In the genomic region with DNA sequence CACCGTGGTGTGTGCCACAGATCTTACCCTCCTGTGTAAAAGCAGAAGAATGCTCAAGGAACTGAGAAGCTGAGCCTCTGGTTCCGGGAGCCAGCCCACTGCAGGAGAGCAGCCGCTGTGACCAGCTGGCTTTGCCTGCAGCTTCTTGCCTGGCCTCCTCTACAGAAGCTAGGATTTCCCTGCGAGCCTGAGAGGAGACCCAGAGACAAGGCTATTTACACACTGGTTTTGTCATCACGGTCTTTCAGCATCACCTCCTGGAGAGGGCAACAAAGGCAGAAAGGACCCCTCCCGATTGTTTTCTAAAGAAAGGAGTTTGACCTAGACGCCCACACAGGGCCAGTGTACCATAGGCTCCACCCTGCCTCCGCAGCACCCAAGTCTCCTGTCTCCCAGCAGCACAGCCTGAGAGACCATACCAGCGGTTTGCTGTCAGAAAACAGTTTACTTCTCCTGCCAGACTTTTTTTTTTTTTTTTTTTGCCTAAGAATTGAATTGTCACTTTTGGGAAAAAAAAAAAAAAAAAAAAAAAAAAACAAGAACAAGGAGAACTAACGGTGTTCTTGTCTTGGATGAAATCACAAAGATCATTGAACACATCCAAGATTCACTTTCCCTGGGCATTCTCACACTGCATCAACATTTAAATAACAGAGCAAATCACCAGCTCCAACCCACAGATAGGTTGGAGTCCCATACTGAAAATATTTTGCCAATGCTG, we compare ENCODE assay signal across 8 mouse cellular contexts.
DNase-seq lines count a peak whose midpoint lies in the region; ATAC-seq lines count a peak whose summit lies in the region.

No protein-coding gene starts in this region.

- no peak for DNase-seq in cerebellum, adult 8-10 months
- peak; percentile 60 for DNase-seq in ovary, adult 18-20 months (ENCODE audit: low spot score)
- DNase-seq in ovary, postnatal 10 days (ENCODE audit: low spot score): no peak
- DNase-seq in hindbrain, embryonic 11.5 days (ENCODE audit: low spot score): peak; percentile 67
- peak; percentile 23 for DNase-seq in lung, postnatal 10 days
- peak; percentile 12 for DNase-seq in right cerebral cortex, adult 18-20 months
- no peak for DNase-seq in gastrocnemius, postnatal 36 days

- H3K27ac ChIP-seq in hindbrain, embryonic 11.5 days (ENCODE audit: low read depth, low read length): peak overlapping the region; percentile 89

- peak overlapping the region; percentile 29 for H3K4me3 ChIP-seq in hindbrain, embryonic 11.5 days (ENCODE audit: low read depth, low read length)

- 0 out of 2 replicates have a peak, but pooled peaks have one; percentile 43 for ATAC-seq in cerebellum, adult (ENCODE audit: insufficient number of reproducible peaks, low FRiP score, low TSS enrichment)
- ATAC-seq in hindbrain, embryonic 11.5 days (ENCODE audit: low FRiP score): peak; percentile 81

- H3K36me3 ChIP-seq in hindbrain, embryonic 11.5 days (ENCODE audit: control insufficient read depth, insufficient read depth, low read length): no peaks in the 10 kb centered on the region

- H3K27me3 ChIP-seq in hindbrain, embryonic 11.5 days (ENCODE audit: control insufficient read depth, insufficient read depth, low read length): no peaks in the 10 kb centered on the region

- intact Hi-C loops in gastrocnemius, postnatal 36 days (cut with DNase I): no loop called here

- peak overlapping the region; percentile 41 for H3K4me2 ChIP-seq in hindbrain, embryonic 11.5 days (replicated peaks; ENCODE audit: low read depth, low read length)

- peak overlapping the region; percentile 45 for H3K9ac ChIP-seq in hindbrain, embryonic 11.5 days (ENCODE audit: low read depth, low read length)

- WGBS in hindbrain, embryonic 11.5 days: 2% methylated on average over 10 of the region's 10 CpGs

- peaks cover 14% of the 10 kb centered on the region for H3K4me1 ChIP-seq in hindbrain, embryonic 11.5 days (replicated peaks; ENCODE audit: control insufficient read depth, insufficient read depth, low read length)

- no peaks in the 10 kb centered on the region for H3K9me3 ChIP-seq in hindbrain, embryonic 11.5 days (ENCODE audit: control insufficient read depth, low read length)

Comparison
In these comparisons a context has a peak if more than half of its experiments do, and no peak if none do; other contexts are left out.
1. DNase-seq: peak in ovary, adult 18-20 months (single experiment), hindbrain, embryonic 11.5 days (single experiment), lung, postnatal 10 days (single experiment) and right cerebral cortex, adult 18-20 months (single experiment); none in cerebellum, adult 8-10 months (single experiment), ovary, postnatal 10 days (single experiment) and gastrocnemius, postnatal 36 days (0 of 2).